Mouse (Mus musculus) intestine, embryonic 14.5 days (tissue): ENCODE measurements around the gene Selplg. TPM values are rescaled to one million over a fixed set of nuclear protein-coding genes. Genes with fewer than 3 reads are reported as not detected.
A peak's percentile ranks its signal among the peaks of the same experiment; 100 is the strongest.
"Not testable (repeated sequence)": the region's sequence is repeated elsewhere in the genome, so short reads cannot be mapped to it uniquely, and the experiment has no call there.

Source experiments
- ATAC-seq: fragments of 200-750 bp; cut with Nextera tagmentation; replicated peaks from 2 replicates; pipeline ENCODE4 v1.8.0; 2017; ENCODE audit warnings: low read depth, moderate number of reproducible peaks, moderate TSS enrichment, moderate library complexity; ENCODE audit not compliant: low FRiP score, low TSS enrichment
- DNase-seq: peaks from one replicate; pipeline ENCODE4 v3.0.0-alpha.2; 2018; ENCODE audit warnings: low spot score
- H3K27ac ChIP-seq: fragments of 300-500 bp; sonication (generic); 2 replicates; pipeline ENCODE4 v1.5.1; 2014; ENCODE audit warnings: low read depth, mild to moderate bottlenecking, control low read depth
- H3K27me3 ChIP-seq: fragments of 300-500 bp; sonication (generic); replicated peaks from 2 replicates; pipeline ENCODE4 v1.6.1; 2014; ENCODE audit warnings: low read length, control low read depth; ENCODE audit not compliant: control insufficient read depth, insufficient read depth
- H3K36me3 ChIP-seq: fragments of 300-500 bp; sonication (generic); 2 replicates; pipeline ENCODE4 v1.6.1; 2014; ENCODE audit warnings: low read length, control low read depth; ENCODE audit not compliant: control insufficient read depth, insufficient read depth
- H3K4me1 ChIP-seq: fragments of 300-500 bp; sonication (generic); replicated peaks from 2 replicates; pipeline ENCODE4 v1.6.1; 2014; ENCODE audit warnings: low read length, control low read depth, mixed read lengths; ENCODE audit not compliant: control insufficient read depth, insufficient read depth
- H3K4me2 ChIP-seq: fragments of 300-500 bp; sonication (generic); 2 replicates; pipeline ENCODE4 v1.6.1; 2014; ENCODE audit warnings: low read length
- H3K4me3 ChIP-seq: fragments of 300-500 bp; sonication (generic); 2 replicates; pipeline ENCODE4 v1.5.1; 2014; ENCODE audit warnings: low read depth, low read length, control low read depth, mixed read lengths
- H3K9ac ChIP-seq: fragments of 300-500 bp; sonication (generic); 2 replicates; pipeline ENCODE4 v1.6.1; 2014; ENCODE audit warnings: mild to moderate bottlenecking, low read length
- H3K9me3 ChIP-seq: fragments of 300-500 bp; sonication (generic); 2 replicates; pipeline ENCODE4 v1.6.1; 2016; ENCODE audit warnings: low read length, control low read depth; ENCODE audit not compliant: control insufficient read depth
- WGBS: fragments of 180-500 bp; shearing (Covaris S2); extraction: QIAGEN DNeasy Blood & Tissue Kit; methylation state at CpG from one replicate; pipeline ENCODE4 v1.1.7; 2014; 5-methylcytosine and 5-hydroxymethylcytosine counted together
- polyA plus RNA-seq: library from polyadenylated mRNA; unstranded; fragments of >200 nt; fragmentation: Nextera tagmentation; extraction: Ambion mirVana; gene quantifications from 2 replicates; pipeline ENCODE4 v1.2.1, GENCODE M21; 2014

The Selplg gene
- polyA plus RNA-seq, 1 experiment from 2014 or later = 4.0 TPM

- DNase-seq = no peak
- Histone ChIP-seq H3K9ac (no peak overlapping the region), H3K27ac (no peak overlapping the region), H3K9me3 (no peaks in the 10 kb centered on the region), H3K36me3 (peaks cover 34% of the 10 kb centered on the region), H3K4me2 (no peak overlapping the region), H3K27me3 (no peaks in the 10 kb centered on the region), H3K4me3 (no peak overlapping the region), H3K4me1 (peaks cover 23% of the 10 kb centered on the region)
- no peak for ATAC-seq
- 95% methylated on average over 3 of the region's 3 CpGs for WGBS
Observed at GRCm38 (mm10) chr5:113780082-113780752, 52.2 kb downstream of the Selplg start.

- H3K27ac ChIP-seq = no peak overlapping the region
- 71% methylated on average over 5 of the region's 5 CpGs for WGBS
Observed at GRCm38 (mm10) chr5:113779569-113779968, 52.9 kb downstream of the Selplg start.

GRCm38 (mm10) chr5:113777728-113778127 lies 54.7 kb downstream of the Selplg start:
- H3K36me3 ChIP-seq = peaks cover 44% of the 10 kb centered on the region
- H3K9ac ChIP-seq, H3K27ac ChIP-seq, H3K27me3 ChIP-seq, H3K4me2 ChIP-seq, H3K9me3 ChIP-seq, DNase-seq, ATAC-seq, H3K4me3 ChIP-seq: not testable (repeated sequence)
- H3K4me1 ChIP-seq = peaks cover 16% of the 10 kb centered on the region; the same call in 1 of the 2 replicates
- 88% methylated on average over 8 of the region's 8 CpGs for WGBS

More at GRCm38 (mm10) chr5:113779569-113779968, 52.9 kb downstream of the Selplg start:
- DNase-seq (no peak), ATAC-seq (no peak)
- Histone ChIP-seq H3K27me3 (no peaks in the 10 kb centered on the region), H3K36me3 (peaks cover 41% of the 10 kb centered on the region), H3K9ac (no peak overlapping the region), H3K4me3 (no peak overlapping the region), H3K4me1 (peaks cover 19% of the 10 kb centered on the region), H3K4me2 (no peak overlapping the region), H3K9me3 (no peaks in the 10 kb centered on the region)

- H3K9ac ChIP-seq = no peak overlapping the region
- no peak for DNase-seq
- peaks cover 44% of the 10 kb centered on the region for H3K36me3 ChIP-seq
- no peaks in the 10 kb centered on the region for H3K27me3 ChIP-seq
- no peaks in the 10 kb centered on the region for H3K9me3 ChIP-seq
- no peak overlapping the region for H3K4me3 ChIP-seq
- H3K4me2 ChIP-seq = no peak overlapping the region
- peaks cover 14% of the 10 kb centered on the region; the same call in 1 of the 2 replicates for H3K4me1 ChIP-seq
- H3K27ac ChIP-seq = no peak overlapping the region
- ATAC-seq = no peak
- WGBS = 84% methylated on average over 8 of the region's 8 CpGs
Observed at GRCm38 (mm10) chr5:113776896-113777226, 55.6 kb downstream of the Selplg start.

- peaks cover 44% of the 10 kb centered on the region for H3K36me3 ChIP-seq
- no peak for DNase-seq
- no peak overlapping the region for H3K27ac ChIP-seq
- no peak overlapping the region for H3K4me3 ChIP-seq
- H3K4me1 ChIP-seq = peaks cover 13% of the 10 kb centered on the region; the same call in 1 of the 2 replicates
- H3K4me2 ChIP-seq = no peak overlapping the region
- H3K9ac ChIP-seq = no peak overlapping the region
- H3K27me3 ChIP-seq = no peaks in the 10 kb centered on the region
- ATAC-seq = no peak
- WGBS = 91% methylated on average over 15 of the region's 15 CpGs
- no peaks in the 10 kb centered on the region for H3K9me3 ChIP-seq
Observed at GRCm38 (mm10) chr5:113776128-113776895, 56.1 kb downstream of the Selplg start.

GRCm38 (mm10) chr5:113775585-113775984 lies 56.9 kb downstream of the Selplg start:
- Histone ChIP-seq H3K9ac (no peak overlapping the region), H3K36me3 (peaks cover 44% of the 10 kb centered on the region), H3K4me2 (no peak overlapping the region), H3K27me3 (no peaks in the 10 kb centered on the region), H3K4me1 (peaks cover 8% of the 10 kb centered on the region; the same call in 1 of the 2 replicates), H3K4me3 (no peak overlapping the region), H3K9me3 (no peaks in the 10 kb centered on the region), H3K27ac (no peak overlapping the region)
- 92% methylated on average over 10 of the region's 10 CpGs for WGBS
- ATAC-seq (no peak), DNase-seq (no peak)

- peaks cover 14% of the 10 kb centered on the region for H3K4me1 ChIP-seq
- peak overlapping the region; percentile 69; the same call in 1 of the 2 replicates for H3K9ac ChIP-seq
- DNase-seq (peak; percentile 97), ATAC-seq (no peak)
- H3K27me3 ChIP-seq = no peaks in the 10 kb centered on the region
- H3K4me3 ChIP-seq = peak overlapping the region; percentile 100
- H3K36me3 ChIP-seq = peaks cover 47% of the 10 kb centered on the region
- peak overlapping the region; percentile 91 for H3K4me2 ChIP-seq
- H3K9me3 ChIP-seq = no peaks in the 10 kb centered on the region
- H3K27ac ChIP-seq = no peak overlapping the region
- under 1% methylated on average over 7 of the region's 7 CpGs for WGBS
Observed at GRCm38 (mm10) chr5:113773664-113774063, 58.8 kb downstream of the Selplg start.

- Histone ChIP-seq H3K27me3 (no peaks in the 10 kb centered on the region), H3K36me3 (peaks cover 47% of the 10 kb centered on the region), H3K27ac (peak overlapping the region; percentile 100; the same call in 1 of the 2 replicates), H3K4me2 (peak overlapping the region; percentile 91), H3K9ac (peak overlapping the region; percentile 69), H3K9me3 (no peaks in the 10 kb centered on the region), H3K4me1 (peaks cover 14% of the 10 kb centered on the region), H3K4me3 (peak overlapping the region; percentile 100)
- ATAC-seq (peak; percentile 29), DNase-seq (peak; percentile 67)
- under 1% methylated on average over 27 of the region's 38 CpGs for WGBS
Observed at GRCm38 (mm10) chr5:113772905-113773519, 59.4 kb downstream of the Selplg start.
